Mouse (Mus musculus): Measurements from ENCODE around the gene Gfi1b. TPM values are rescaled to one million over a fixed set of nuclear protein-coding genes. Genes with fewer than 3 reads are reported as not detected.
A peak's percentile ranks its signal among the peaks of the same experiment; 100 is the strongest.

Gfi1b gene
- polyA plus RNA-seq, 1 experiment from 2014 or later: 0.09 TPM

DNA sequence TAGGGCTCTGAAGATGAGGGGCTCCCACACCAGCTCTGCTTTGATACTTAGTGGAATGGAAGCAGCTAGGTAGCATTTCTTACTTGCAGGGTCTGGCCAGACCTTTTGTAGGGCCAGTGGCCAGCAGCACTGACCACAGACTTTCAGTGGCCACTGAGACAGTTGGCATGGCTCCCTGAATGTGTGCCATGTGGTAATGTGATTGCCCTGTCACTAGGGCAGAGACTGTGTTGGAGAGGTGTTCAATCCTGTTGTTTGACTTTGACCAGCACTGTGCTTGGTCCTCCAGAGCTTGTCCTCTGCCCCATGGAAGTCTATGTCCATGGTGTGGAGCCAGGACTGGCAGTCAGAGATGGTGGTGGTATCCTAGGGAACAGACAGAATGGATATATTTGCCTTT lies 28.7 kb upstream of the Gfi1b start:
- DNase-seq (ENCODE audit: low spot score) (no peak), ATAC-seq (replicated peaks; ENCODE audit: low FRiP score, low read depth) (no peak)
- Histone ChIP-seq H3K4me1 (replicated peaks; ENCODE audit: insufficient read depth, low read length) (no peaks in the 10 kb centered on the region), H3K9ac (ENCODE audit: low read depth, low read length) (no peak overlapping the region), H3K27me3 (ENCODE audit: insufficient read depth, low read length) (no peaks in the 10 kb centered on the region), H3K4me3 (replicated peaks; ENCODE audit: low read depth, low read length) (no peak overlapping the region), H3K27ac (no peak overlapping the region), H3K9me3 (replicated peaks; ENCODE audit: low read length) (no peaks in the 10 kb centered on the region), H3K36me3 (ENCODE audit: insufficient read depth, low read length) (peaks cover 8% of the 10 kb centered on the region; the same call in 1 of the 2 replicates), H3K4me2 (ENCODE audit: low read length) (no peak overlapping the region)
- TF ChIP-seq CTCF (IDR thresholded peaks at IDR 0.05; ENCODE audit: low read depth): no peak

DNA sequence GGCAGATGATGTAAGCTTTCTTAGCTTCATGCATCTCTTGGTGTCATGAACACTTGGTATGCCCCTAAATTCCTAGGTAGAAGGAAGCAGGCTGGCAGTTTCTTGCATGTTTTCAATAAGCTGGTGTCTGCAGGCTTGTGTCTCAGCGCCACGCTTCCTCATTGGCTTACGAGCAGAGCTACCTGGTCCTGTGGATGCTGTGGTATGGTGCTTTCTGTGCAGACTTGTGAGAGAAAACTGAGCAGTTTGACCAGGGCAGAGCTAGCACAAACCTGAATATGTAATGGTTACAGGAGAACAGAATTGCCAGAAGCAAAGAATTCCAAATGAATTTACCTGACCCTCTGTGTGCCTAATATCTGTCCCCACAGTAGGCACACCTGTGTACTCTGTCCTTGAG lies 21.3 kb upstream of the Gfi1b start:
- 78% methylated on average over 3 of the region's 3 CpGs for WGBS
- Histone ChIP-seq H3K9me3 (replicated peaks; ENCODE audit: low read length) (no peaks in the 10 kb centered on the region), H3K36me3 (ENCODE audit: insufficient read depth, low read length) (no peaks in the 10 kb centered on the region), H3K9ac (ENCODE audit: low read depth, low read length) (no peak overlapping the region), H3K4me2 (ENCODE audit: low read length) (0 out of 2 replicates have a peak overlapping the region, but pooled peaks have one; percentile 15), H3K27me3 (ENCODE audit: insufficient read depth, low read length) (no peaks in the 10 kb centered on the region), H3K4me1 (replicated peaks; ENCODE audit: insufficient read depth, low read length) (peaks cover 12% of the 10 kb centered on the region; the same call in 1 of the 2 replicates), H3K4me3 (replicated peaks; ENCODE audit: low read depth, low read length) (no peak overlapping the region), H3K27ac (no peak overlapping the region)
- no peak for ATAC-seq (replicated peaks; ENCODE audit: low FRiP score, low read depth)
- DNase-seq (ENCODE audit: low spot score): no peak
- no peak for TF ChIP-seq CTCF (IDR thresholded peaks at IDR 0.05; ENCODE audit: low read depth)

DNA sequence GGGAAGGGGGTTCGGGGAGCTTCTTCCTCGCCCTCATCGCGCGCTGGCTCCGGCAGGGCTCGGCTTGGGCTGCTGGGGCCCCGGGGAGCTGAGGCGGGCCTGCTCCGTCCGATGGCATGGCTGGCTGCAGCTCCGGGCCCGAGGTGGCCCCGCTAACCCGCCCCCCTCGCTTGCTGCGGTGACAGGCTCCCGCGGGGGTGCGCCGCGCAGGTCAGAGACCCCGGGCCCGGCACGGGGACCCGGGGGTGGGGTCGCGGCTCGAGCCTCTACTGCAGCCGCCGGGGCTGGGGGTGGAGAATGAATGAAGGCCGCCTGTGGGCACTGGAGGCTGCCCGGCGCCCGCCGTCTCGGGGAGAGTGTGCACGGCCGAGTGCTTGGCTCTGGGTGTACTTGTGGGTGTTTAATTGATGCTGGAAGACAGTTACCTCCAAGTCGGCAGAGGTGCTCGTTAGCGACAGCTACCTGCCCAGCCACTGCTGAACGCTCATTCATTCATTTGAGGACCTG lies 19.7 kb upstream of the Gfi1b start:
- ATAC-seq (replicated peaks; ENCODE audit: low FRiP score, low read depth) (peak; percentile 53), DNase-seq (ENCODE audit: low spot score) (peak; percentile 29)

DNA sequence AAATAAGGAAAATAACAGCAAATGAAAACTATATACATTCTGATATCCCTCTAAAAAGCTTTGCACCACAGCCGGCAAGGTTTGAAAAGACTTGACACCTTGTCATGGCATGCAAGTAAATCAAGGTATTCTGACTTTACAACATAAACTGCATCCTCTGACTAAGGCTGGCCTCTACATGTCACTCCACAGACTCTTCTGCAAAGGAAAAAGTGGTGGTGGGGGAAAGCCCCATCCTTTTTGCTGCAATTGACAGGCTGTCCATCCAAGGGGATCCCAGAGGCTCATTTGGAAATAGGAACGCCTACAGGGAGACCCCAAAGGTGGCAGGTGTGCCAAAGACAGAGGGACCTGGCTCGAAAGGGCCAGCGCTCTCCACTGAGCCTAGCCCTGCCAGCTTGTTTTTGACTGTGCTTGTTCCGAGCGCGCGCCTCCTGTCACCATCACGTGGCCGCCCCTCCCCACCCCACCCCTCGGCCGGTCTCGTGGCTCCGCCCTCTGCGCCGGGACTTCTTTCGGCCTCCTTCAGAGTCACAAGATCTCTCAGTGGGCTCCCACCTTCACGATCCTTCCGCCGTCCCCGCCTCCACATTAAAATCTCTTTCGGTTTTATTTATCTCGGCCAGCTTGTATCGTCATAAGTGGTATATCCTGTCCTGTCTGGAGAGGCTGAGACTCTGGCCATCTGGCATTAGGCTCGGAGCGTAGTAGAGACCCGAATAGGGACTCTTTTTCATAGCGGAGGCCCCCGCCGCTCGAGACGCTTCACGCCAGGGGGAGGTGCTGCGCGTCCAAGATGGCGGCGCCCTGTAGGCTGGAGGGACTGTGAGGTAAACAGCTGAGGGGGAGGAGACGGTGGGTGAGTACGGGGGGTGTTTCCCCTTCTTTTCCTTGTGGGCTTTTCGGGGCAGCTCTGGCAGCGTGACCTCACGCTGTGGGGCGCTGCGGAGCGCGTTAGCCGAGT lies 19.0 kb upstream of the Gfi1b start, which contains the start of gene Tsc1:
Gene Tsc1, plus strand, starts transcription at position 768 of the 964 bp plus-strand sequence.
- peak within 1 kb of the TSS; percentile 76 for H3K4me3 ChIP-seq (replicated peaks; ENCODE audit: low read depth, low read length)
- H3K4me2 ChIP-seq (ENCODE audit: low read length): peak within 1 kb of the TSS; percentile 82
- DNase-seq (ENCODE audit: low spot score) (peak; percentile 96), ATAC-seq (replicated peaks; ENCODE audit: low FRiP score, low read depth) (peak; percentile 87)
- H3K9me3 ChIP-seq (replicated peaks; ENCODE audit: low read length): no peaks in the 10 kb centered on the region
- WGBS: 2% methylated on average over 41 of the region's 47 CpGs
- peaks cover 12% of the 10 kb centered on the region; the same call in 1 of the 2 replicates for H3K4me1 ChIP-seq (replicated peaks; ENCODE audit: insufficient read depth, low read length)
- no peak; the same call in 1 of the 2 replicates for TF ChIP-seq CTCF (IDR thresholded peaks at IDR 0.05; ENCODE audit: low read depth)
- peak within 1 kb of the TSS; percentile 81 for H3K9ac ChIP-seq (ENCODE audit: low read depth, low read length)
- no peaks in the 10 kb centered on the region for H3K27me3 ChIP-seq (ENCODE audit: insufficient read depth, low read length)
- H3K36me3 ChIP-seq (ENCODE audit: insufficient read depth, low read length): no peaks in the 10 kb centered on the region
- H3K27ac ChIP-seq: peak within 1 kb of the TSS; percentile 90

More for the DNA sequence above, 19.7 kb upstream of the Gfi1b start:
- H3K4me3 ChIP-seq (replicated peaks; ENCODE audit: low read depth, low read length): peak overlapping the region; percentile 76
- no peaks in the 10 kb centered on the region for H3K27me3 ChIP-seq (ENCODE audit: insufficient read depth, low read length)
- under 1% methylated on average over 34 of the region's 43 CpGs for WGBS
- H3K4me2 ChIP-seq (ENCODE audit: low read length): peak overlapping the region; percentile 82
- peak overlapping the region; percentile 90 for H3K27ac ChIP-seq
- peak overlapping the region; percentile 81 for H3K9ac ChIP-seq (ENCODE audit: low read depth, low read length)
- H3K9me3 ChIP-seq (replicated peaks; ENCODE audit: low read length): no peaks in the 10 kb centered on the region
- no peaks in the 10 kb centered on the region for H3K36me3 ChIP-seq (ENCODE audit: insufficient read depth, low read length)
- peaks cover 12% of the 10 kb centered on the region; the same call in 1 of the 2 replicates for H3K4me1 ChIP-seq (replicated peaks; ENCODE audit: insufficient read depth, low read length)
- no peak for TF ChIP-seq CTCF (IDR thresholded peaks at IDR 0.05; ENCODE audit: low read depth)

DNA sequence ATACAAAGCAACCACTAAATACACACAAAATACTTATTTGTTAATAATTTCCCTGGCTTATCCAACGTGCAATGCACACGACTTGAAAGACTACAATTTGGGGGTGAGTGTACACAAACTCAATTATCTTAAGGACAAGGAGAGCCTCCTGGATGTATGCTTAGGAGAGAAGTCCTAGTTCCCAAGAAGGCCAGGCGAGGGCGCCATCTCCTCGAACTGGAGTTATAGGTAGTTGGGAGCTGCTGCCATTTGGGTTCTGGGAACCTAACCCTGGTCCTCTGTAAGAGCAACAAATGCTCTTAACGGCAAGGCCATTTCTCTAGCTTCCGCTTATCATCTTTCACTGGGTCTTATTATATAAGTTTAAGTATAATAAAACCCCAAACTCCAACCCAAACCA lies 18.0 kb upstream of the Gfi1b start:
- H3K9me3 ChIP-seq (replicated peaks; ENCODE audit: low read length): no peaks in the 10 kb centered on the region
- no peak overlapping the region for H3K4me2 ChIP-seq (ENCODE audit: low read length)
- no peaks in the 10 kb centered on the region for H3K27me3 ChIP-seq (ENCODE audit: insufficient read depth, low read length)
- no peak for DNase-seq (ENCODE audit: low spot score)
- no peak for ATAC-seq (replicated peaks; ENCODE audit: low FRiP score, low read depth)
- peak; percentile 46; the same call in 1 of the 2 replicates for TF ChIP-seq CTCF (IDR thresholded peaks at IDR 0.05; ENCODE audit: low read depth)
- no peak overlapping the region for H3K4me3 ChIP-seq (replicated peaks; ENCODE audit: low read depth, low read length)
- WGBS: 62% methylated on average over 7 of the region's 7 CpGs
- no peaks in the 10 kb centered on the region for H3K36me3 ChIP-seq (ENCODE audit: insufficient read depth, low read length)
- no peak overlapping the region for H3K9ac ChIP-seq (ENCODE audit: low read depth, low read length)
- no peak overlapping the region for H3K27ac ChIP-seq
- peaks cover 12% of the 10 kb centered on the region; the same call in 1 of the 2 replicates for H3K4me1 ChIP-seq (replicated peaks; ENCODE audit: insufficient read depth, low read length)

DNA sequence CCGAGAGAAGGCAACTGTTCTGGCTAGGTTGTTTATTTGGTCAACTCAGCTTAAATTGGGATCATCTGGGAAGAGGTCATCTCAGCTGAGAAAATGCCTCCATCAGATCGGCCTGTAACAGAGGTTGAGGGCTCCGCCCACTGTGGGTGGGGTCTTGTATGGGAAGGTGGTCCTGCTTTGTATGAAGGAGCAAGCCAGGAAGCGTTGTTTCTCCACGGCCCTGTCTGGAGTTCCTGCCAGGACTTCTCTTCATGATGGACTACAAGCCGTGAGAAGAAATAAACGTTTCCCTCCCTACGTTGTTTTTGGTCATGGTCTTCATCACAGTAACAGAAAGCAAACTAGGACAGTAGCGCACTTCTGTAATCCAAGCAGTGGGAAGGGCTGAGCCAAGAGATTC lies 17.1 kb upstream of the Gfi1b start:
- no peak overlapping the region for H3K4me3 ChIP-seq (replicated peaks; ENCODE audit: low read depth, low read length)
- H3K27ac ChIP-seq: no peak overlapping the region
- H3K4me2 ChIP-seq (ENCODE audit: low read length): peak overlapping the region; percentile 41
- H3K9ac ChIP-seq (ENCODE audit: low read depth, low read length): no peak overlapping the region
- no peaks in the 10 kb centered on the region for H3K27me3 ChIP-seq (ENCODE audit: insufficient read depth, low read length)
- WGBS: 7% methylated on average over 9 of the region's 9 CpGs
- H3K4me1 ChIP-seq (replicated peaks; ENCODE audit: insufficient read depth, low read length): peaks cover 12% of the 10 kb centered on the region; the same call in 1 of the 2 replicates
- ATAC-seq (replicated peaks; ENCODE audit: low FRiP score, low read depth) (no peak), DNase-seq (ENCODE audit: low spot score) (peak; percentile 43)
- no peaks in the 10 kb centered on the region for H3K36me3 ChIP-seq (ENCODE audit: insufficient read depth, low read length)
- no peak for TF ChIP-seq CTCF (IDR thresholded peaks at IDR 0.05; ENCODE audit: low read depth)
- no peaks in the 10 kb centered on the region for H3K9me3 ChIP-seq (replicated peaks; ENCODE audit: low read length)

Measured in kidney, postnatal 0 days (tissue).